Mouse (Mus musculus) testis, postnatal 10 days (tissue): ENCODE results near the gene Gm49388.
"Not testable (repeated sequence)": the region's sequence is repeated elsewhere in the genome, so short reads cannot be mapped to it uniquely, and the experiment has no call there.

Experiments
- DNase-seq: peaks from one replicate; pipeline ENCODE4 v3.0.0; 2021; ENCODE audit warnings: low spot score

Gm49388 gene

GRCm38 (mm10) chr7:127768346-127768996 lies 16.9 kb upstream of the Gm49388 start:
- no peak for DNase-seq

GRCm38 (mm10) chr7:127768997-127769593 lies 16.3 kb upstream of the Gm49388 start:
- DNase-seq: peak; percentile 95

- peak; percentile 89 for DNase-seq
Measured at GRCm38 (mm10) chr7:127769651-127770038, 15.8 kb upstream of the Gm49388 start, which contains the start of gene Orai3. Orai3 (plus strand) TSS chr7:127769815.

GRCm38 (mm10) chr7:127770039-127770905 lies 15.1 kb upstream of the Gm49388 start:
- DNase-seq: no peak

GRCm38 (mm10) chr7:127771262-127771661 lies 14.1 kb upstream of the Gm49388 start:
- DNase-seq: no peak

- DNase-seq: no peak
Measured at GRCm38 (mm10) chr7:127772080-127772479, 13.3 kb upstream of the Gm49388 start.

GRCm38 (mm10) chr7:127772557-127772956 lies 12.9 kb upstream of the Gm49388 start:
- DNase-seq: no peak

- DNase-seq: peak; percentile 83
Measured at GRCm38 (mm10) chr7:127773664-127774384, 11.6 kb upstream of the Gm49388 start.

GRCm38 (mm10) chr7:127775837-127776236 lies 9.6 kb upstream of the Gm49388 start:
- DNase-seq: not testable (repeated sequence)

GRCm38 (mm10) chr7:127776426-127776825 lies 9.0 kb upstream of the Gm49388 start, which contains the start of gene Setd1a:
Setd1a (plus strand) TSS chr7:127776670.
- DNase-seq: peak; percentile 98

- DNase-seq: peak; percentile 99
Measured at GRCm38 (mm10) chr7:127776878-127777473, 8.4 kb upstream of the Gm49388 start.

- DNase-seq: peak; percentile 87
Measured at GRCm38 (mm10) chr7:127777474-127778266, 7.7 kb upstream of the Gm49388 start.

GRCm38 (mm10) chr7:127778350-127778749 lies 7.1 kb upstream of the Gm49388 start:
- DNase-seq: no peak

- peak; percentile 40 for DNase-seq
Measured at GRCm38 (mm10) chr7:127797076-127797845, 11.9 kb downstream of the Gm49388 start.

GRCm38 (mm10) chr7:127798591-127798990 lies 13.2 kb downstream of the Gm49388 start:
- no peak for DNase-seq

- DNase-seq: peak; percentile 39
Measured at GRCm38 (mm10) chr7:127799211-127799610, 13.8 kb downstream of the Gm49388 start.

- DNase-seq: peak; percentile 40
Measured at GRCm38 (mm10) chr7:127799738-127800137, 14.3 kb downstream of the Gm49388 start.

GRCm38 (mm10) chr7:127800435-127801009 lies 15.1 kb downstream of the Gm49388 start, which contains the start of gene Hsd3b7:
Hsd3b7 (plus strand) TSS chr7:127800604.
- DNase-seq: peak; percentile 97

- peak; percentile 46 for DNase-seq
Measured at GRCm38 (mm10) chr7:127801010-127801621, 15.7 kb downstream of the Gm49388 start.
